Mouse (Mus musculus) spleen, postnatal 4 days (tissue): ENCODE data around the gene Arhgap45.

Source experiments
- DNase-seq, 2 experiments: peaks; one replicate each; pipeline ENCODE4 v3.0.0; 2022; ENCODE audit warnings: low spot score in 2 of 2

The Arhgap45 gene

GRCm38 (mm10) chr10:79986963-79987362, 29.5 kb upstream of the Arhgap45 start:
- peak; percentile 92 to 98 for DNase-seq

- DNase-seq, result no peak
Measured at GRCm38 (mm10) chr10:79987771-79988505, 28.5 kb upstream of the Arhgap45 start.

GRCm38 (mm10) chr10:79988506-79989271, 27.8 kb upstream of the Arhgap45 start, which contains the start of gene Cnn2:
TSS of gene Cnn2 (plus strand) at chr10:79988584.
- peak; percentile 65 to 85 for DNase-seq

DNA sequence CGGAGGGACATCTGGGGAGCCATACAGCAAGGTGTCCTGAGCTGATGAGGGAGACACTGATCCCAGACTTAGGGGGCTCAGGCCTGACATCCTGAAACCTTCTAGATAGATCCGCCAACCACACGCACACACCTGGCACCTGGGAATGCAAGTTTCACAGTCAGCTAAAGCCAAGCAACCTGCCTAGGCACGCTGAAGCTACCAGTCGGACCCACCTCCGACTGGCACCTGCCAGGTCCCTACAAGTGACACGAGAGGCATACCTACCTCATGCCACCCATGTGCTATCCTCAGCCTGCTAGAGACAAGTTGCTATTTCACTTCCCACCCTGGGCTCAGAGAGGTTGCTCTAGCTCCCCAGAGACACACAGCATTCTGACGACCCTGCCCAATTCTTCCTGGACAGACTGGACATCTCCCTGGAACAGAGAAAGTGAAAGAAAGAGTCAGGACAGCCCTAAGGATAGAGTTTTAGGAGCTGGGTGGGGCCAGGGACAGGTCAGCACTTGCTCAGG, 27.1 kb upstream of the Arhgap45 start:
- no peak for DNase-seq

- no peak for DNase-seq
Measured at GRCm38 (mm10) chr10:79989870-79990269, 26.6 kb upstream of the Arhgap45 start.

DNA sequence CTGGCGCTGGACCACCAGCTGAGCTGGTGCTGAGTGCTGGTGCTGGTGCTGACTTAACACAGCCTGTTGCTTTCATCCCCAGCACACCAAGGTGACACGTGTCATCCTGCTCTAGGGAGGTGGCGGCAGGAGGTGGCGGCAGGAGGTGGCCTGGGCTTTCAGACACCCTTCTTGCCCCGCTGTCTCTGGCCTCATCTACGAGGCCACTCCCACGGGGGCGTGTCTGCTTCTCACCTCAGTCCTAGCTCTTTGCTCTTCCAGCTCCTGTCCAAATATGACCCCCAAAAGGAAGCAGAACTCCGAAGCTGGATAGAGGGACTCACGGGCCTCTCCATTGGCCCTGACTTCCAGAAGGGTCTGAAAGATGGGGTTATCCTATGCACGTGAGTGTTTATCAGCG, 25.4 kb upstream of the Arhgap45 start:
- no peak for DNase-seq

DNA sequence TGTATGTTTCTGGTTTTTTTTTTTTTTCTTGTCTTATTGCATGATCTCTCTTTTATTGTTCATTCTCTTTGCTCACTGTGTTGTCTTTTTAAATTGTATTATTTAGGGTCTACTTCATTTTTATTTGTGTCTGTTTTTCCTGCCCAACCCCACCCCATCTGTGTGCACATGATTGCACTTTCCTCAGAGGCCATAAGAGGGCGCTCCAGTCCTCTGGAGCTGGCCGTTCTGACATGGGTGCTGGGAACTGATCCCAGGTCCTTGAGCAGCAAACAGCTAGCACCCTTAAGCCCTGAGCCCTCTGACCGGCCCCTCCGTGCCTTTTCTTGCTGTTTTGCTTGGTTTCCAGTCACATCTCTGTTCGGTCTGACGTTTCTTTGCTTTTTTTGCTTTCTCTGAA, 24.9 kb upstream of the Arhgap45 start:
- DNase-seq, result no peak

GRCm38 (mm10) chr10:79994397-79995115, 21.9 kb upstream of the Arhgap45 start:
- DNase-seq, result peak; percentile 71 to 85

DNA sequence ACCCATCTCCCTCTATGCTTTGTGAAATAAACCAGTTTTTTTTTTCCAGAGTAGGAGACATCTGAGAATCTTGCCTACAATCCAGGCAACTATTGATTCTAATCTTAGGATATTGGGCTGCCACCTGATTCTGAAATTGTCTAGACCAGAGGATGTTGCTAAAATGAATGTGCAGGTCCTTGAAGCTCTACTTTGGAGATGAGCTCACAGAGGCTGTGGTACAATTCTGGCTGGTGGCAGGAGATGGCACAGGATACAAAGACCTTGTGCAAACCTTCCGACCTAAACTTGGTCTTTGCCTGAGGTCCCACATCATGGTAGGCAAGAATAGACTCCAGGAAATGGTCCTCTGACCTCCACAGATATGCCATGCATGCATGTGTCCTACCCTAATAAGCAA, 20.8 kb upstream of the Arhgap45 start:
- DNase-seq, result no peak

DNA sequence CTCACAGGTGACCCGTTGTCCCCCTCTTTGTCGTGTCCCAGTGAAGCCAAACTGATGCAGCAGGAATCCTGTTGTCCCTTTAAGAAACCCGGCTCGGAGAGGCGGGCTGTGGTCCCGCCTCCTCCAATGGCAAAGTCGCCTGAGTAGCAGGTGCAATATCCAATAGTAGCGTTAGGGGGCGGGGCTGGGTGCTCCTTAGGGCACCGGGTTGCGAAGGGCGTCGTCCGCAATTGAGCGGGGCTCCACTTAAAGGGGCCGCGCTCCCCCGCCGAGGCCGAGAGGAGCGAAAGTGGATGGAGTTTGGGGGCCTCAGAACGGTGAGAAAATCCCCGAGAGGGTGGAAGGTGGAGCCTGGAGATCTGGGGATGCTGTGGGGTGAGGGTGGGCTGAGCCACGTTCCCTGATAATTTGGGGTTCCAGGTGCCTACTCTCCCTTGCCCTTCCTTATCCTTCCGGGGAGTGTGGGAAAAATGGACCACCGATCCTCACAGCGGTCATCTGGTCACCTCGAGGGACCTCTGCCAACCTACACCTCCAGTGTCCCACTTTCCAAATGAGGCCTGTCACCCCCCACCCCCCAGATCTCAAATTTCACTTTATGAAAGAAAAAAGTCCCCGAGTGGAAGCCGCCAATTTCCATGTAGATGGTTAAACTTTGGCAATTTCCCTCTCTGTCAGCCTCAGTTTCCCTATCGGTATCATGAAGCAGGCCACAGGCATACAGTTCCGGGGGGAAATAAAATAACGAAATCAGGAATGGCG, 20.0 kb upstream of the Arhgap45 start, which contains the start of gene Abca7:
Abca7 (plus strand) TSS at position 223 of the 762 bp plus-strand sequence.
- DNase-seq, result peak; percentile 99 to 100

DNA sequence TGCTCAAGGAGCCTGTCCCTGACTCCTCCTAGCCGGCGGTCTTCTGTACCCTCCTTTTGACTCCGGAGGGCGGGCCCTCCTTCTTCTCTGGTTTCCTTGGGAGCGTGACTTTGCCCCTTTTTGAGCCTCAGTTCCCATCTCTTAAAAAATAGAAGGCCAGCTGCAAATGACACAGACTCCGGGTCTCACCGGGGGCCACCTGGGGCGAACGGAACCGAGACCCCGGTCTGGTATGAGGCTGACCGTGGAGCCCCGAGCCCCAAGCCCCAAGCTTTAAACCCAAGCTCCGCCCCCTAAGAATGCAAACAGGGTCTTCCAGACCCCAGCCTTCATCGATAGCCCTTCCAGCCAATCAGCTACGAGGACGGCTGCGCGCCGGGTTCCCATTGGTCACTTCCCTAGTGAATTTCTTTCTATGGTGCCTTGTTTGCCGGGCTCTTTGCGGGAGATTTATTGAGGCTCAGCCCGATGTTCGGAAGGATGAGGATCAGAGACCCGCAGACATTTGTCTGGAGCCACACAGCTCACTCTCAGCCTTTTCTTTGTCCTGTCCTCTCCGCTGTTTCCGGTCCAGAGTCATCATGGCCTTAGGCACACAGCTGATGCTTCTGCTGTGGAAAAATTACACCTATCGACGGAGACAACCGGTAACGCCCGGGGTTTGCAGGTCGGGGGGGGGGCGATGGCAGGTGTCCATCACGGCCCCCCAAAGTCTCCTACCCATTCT, 19.3 kb upstream of the Arhgap45 start:
- DNase-seq, result peak; percentile 79 to 88

GRCm38 (mm10) chr10:79997819-79998218, 18.6 kb upstream of the Arhgap45 start:
- DNase-seq, result no peak

DNA sequence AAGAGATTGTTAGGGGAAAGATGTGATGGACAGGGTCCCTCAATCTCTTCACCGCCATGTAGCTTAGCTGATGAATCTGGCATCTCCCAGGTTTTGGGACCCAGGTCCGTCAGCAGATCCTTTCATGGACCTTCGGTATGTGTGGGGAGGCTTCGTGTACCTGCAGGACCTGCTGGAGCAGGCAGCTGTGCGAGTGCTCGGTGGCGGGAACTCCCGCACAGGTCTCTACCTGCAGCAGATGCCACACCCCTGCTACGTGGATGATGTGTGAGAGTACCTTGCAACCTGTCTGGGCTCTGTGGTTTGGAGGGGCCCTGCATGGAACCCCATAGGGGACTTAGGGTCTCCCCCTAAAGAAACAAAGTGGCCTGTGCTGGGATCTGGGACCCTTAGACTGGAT, 14.5 kb upstream of the Arhgap45 start:
- no peak for DNase-seq

- DNase-seq, result no peak
Measured at GRCm38 (mm10) chr10:80002829-80003228, 13.6 kb upstream of the Arhgap45 start.

DNA sequence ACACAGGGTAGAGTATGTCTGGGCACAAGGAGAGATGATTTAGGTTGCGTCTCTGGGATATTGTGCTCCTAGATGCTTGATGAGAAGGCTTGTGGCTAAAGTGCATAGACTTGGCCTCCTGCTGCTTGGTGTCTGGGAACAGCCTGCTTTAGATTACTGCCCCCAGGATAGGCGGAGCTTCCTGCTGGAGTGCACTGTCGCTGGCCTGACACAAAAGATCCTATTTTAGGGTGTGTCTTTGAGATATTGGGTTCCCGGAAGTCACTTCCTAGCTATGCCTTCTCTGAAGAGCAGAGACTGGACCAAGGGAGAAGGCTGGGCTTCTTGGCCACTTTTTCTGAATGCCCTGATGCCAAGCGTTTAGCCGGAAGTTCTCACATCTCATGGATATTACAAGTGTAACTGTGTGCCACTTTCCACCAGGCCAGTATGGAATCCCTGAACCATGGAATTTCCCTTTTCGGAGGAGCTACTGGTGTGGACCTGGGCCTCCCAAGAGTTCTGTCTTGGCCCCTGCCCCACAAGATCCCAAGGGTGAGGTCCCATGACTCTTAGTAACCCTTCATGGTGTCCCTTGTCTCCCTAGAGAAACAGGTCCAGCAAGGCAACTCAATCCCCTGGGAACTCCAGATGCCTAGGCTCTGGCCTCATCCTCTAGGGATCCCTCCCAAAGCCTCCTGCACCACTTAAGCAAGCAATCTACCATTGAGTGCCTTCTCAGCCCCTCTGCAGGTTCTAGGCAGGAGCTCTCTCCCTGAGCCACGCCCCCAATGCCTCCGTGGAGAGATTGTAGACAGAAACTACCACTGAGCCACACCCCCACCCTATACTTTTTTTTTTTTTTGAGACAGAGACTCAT, 12.8 kb upstream of the Arhgap45 start:
- DNase-seq, result no peak

DNA sequence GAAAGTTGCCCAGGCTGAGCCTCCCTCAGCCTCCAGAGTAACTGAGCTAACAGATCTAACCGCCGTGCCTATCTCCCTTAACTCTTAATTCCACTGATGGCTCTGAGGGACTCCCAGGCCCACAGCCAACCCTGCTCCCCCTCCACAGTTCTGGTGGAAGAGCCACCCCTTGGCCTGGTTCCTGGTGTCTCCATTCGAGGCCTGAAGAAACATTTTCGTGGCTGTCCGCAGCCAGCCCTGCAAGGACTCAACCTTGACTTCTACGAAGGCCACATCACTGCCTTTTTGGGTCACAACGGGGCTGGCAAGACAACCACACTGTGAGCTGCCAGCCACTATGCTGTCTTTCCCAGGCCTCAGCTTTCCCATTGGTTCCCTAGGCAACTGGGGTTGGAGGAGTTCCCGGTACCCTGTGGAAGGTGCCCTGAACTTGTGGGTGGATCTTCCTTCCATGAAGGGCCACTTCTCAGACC, 12.2 kb upstream of the Arhgap45 start:
- DNase-seq, result no peak

DNA sequence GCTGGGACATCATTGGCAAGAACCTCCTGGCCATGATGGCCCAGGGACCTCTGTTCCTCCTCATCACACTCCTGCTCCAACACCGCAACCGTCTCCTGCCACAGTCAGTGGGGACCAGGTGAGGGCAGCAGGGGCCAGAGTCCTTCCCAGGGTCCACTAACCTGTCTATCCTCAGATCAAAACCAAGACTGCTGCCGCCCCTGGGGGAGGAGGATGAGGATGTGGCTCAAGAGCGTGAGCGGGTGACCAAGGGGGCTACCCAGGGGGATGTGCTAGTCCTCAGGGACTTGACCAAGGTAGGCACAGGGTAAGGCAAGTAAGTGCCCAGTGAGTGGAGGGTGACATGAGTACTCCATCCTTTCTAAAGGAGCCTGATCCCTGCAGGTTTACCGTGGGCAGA, 4.7 kb upstream of the Arhgap45 start:
- DNase-seq, result no peak

DNA sequence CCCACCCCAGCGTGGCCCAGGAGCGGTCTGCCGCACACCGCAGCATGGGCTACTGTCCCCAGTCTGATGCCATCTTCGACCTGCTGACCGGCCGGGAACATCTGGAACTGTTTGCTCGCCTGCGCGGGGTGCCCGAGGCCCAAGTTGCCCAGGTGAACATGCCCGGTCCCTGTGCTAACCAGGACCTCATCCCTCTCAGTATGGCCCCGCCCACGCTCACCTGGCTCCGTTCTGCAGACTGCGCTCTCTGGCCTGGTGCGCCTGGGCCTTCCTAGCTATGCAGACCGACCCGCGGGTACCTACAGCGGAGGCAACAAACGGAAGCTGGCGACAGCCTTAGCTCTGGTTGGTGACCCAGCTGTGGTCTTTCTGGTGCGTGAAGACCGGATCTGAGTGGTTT, 2.8 kb upstream of the Arhgap45 start:
- no peak for DNase-seq

GRCm38 (mm10) chr10:80014484-80015290, 1.8 kb upstream of the Arhgap45 start:
- DNase-seq, result peak in 1 of 2 experiments; percentile 53
